Comparison of ENCODE assay signal across 25 mouse cellular contexts in the genomic region with DNA sequence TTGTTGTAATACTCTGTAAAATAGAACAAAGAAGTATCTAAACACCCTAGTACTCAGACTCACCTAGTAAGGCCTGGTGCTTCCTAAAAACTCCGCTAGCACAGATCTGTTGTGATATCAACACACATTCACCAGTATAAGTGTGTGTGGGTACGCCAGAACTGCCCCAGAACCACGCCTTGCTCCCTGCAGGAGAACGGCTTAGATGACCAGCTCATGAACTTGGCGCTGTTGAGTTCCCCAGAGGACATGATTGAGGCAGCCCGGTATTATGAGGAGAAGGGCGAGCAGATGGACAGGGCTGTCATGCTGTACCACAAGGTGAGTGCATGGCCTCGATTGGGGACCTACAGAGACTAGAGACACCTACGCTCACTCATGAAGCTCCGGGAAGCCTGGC. TPM values are rescaled to one million over a fixed set of nuclear protein-coding genes. Genes with fewer than 3 reads are reported as not detected.
DNase-seq lines count a peak whose midpoint lies in the region; ATAC-seq and TF ChIP-seq lines count a peak whose summit lies in the region.
"Had no signal": no experiment of that assay in that cellular context is flagged by ENCODE, and none has a peak within 500 bp of the region (broad histone marks: within the 10 kb centered on the region; RNA-seq: fewer than 3 reads in every experiment).

No protein-coding gene starts in this region.

- 0 out of 2 replicates have a peak overlapping the region, but pooled peaks have one; percentile 17 for H3K27ac ChIP-seq in heart, embryonic 10.5 days
- peak overlapping the region; percentile 34 for H3K27ac ChIP-seq in bone marrow, adult 2 months (ENCODE audit: control insufficient read depth, insufficient read depth, low read depth, low read length, poor library complexity)
- H3K27ac ChIP-seq in liver, embryonic 11.5 days (ENCODE audit: low read depth, low read length) = peak overlapping the region; percentile 99
- peak overlapping the region; percentile 98 for H3K27ac ChIP-seq in liver, embryonic 15.5 days (replicated peaks)
- H3K27ac ChIP-seq in hindbrain, embryonic 16.5 days (ENCODE audit: low read depth, low read length) = no peak overlapping the region
- H3K27ac ChIP-seq in midbrain, embryonic 15.5 days = no peak overlapping the region
- H3K27ac ChIP-seq: embryonic facial prominence, embryonic 13.5 days; forebrain, embryonic 10.5 days; gastrocnemius, adult 2 months; hindbrain, embryonic 10.5 days; hindbrain, embryonic 14.5 days had no signal

- no peak for DNase-seq in heart, embryonic 10.5 days (ENCODE audit: low spot score)
- DNase-seq in heart, postnatal 25 days (ENCODE audit: low spot score) = no peak
- DNase-seq in liver, embryonic 11.5 days (ENCODE audit: low spot score) = no peak
- no peak for DNase-seq in left cerebral cortex, adult 8-10 months (ENCODE audit: low spot score in 2 of 2)
- DNase-seq: adrenal gland, adult 8-10 months; adrenal gland, postnatal 36 days; B cell, adult 2 months; cerebellum, adult 11 months; cerebellum, adult 9-10 months; cerebellum, postnatal 36 days; gastrocnemius, adult 2 months; gastrocnemius, postnatal 25 days; heart, postnatal 14 days had no signal

- no peak overlapping the region for H3K4me3 ChIP-seq in heart, embryonic 10.5 days
- peak overlapping the region; percentile 60 for H3K4me3 ChIP-seq in bone marrow, adult 2 months (replicated peaks; ENCODE audit: control insufficient read depth, low read depth, low read length)
- H3K4me3 ChIP-seq in liver, embryonic 11.5 days (ENCODE audit: low read depth, low read length) = peak overlapping the region; percentile 59
- H3K4me3 ChIP-seq in liver, embryonic 15.5 days (replicated peaks) = peak overlapping the region; percentile 67
- no peak overlapping the region for H3K4me3 ChIP-seq in hindbrain, embryonic 16.5 days (ENCODE audit: low read length)
- H3K4me3 ChIP-seq in midbrain, embryonic 15.5 days = no peak overlapping the region
- H3K4me3 ChIP-seq: embryonic facial prominence, embryonic 13.5 days; forebrain, embryonic 10.5 days; gastrocnemius, adult 2 months; hindbrain, embryonic 10.5 days had no signal

- TF ChIP-seq POLR2A in bone marrow, adult 2 months (IDR thresholded peaks at IDR 0.05; ENCODE audit: borderline replicate concordance, control insufficient read depth, low read depth, low read length) = no peak

- intact Hi-C loops in heart, postnatal 25 days (cut with DNase I) = no loop called here

- no peaks in the 10 kb centered on the region for H3K27me3 ChIP-seq in heart, embryonic 10.5 days (ENCODE audit: insufficient read depth, poor library complexity, severe bottlenecking)
- H3K27me3 ChIP-seq in liver, embryonic 11.5 days (replicated peaks; ENCODE audit: control insufficient read depth, insufficient read depth, low read length) = no peaks in the 10 kb centered on the region
- no peaks in the 10 kb centered on the region for H3K27me3 ChIP-seq in liver, embryonic 15.5 days
- H3K27me3 ChIP-seq in hindbrain, embryonic 16.5 days (replicated peaks; ENCODE audit: control insufficient read depth, insufficient read depth, low read length) = no peaks in the 10 kb centered on the region
- H3K27me3 ChIP-seq in midbrain, embryonic 15.5 days (replicated peaks) = no peaks in the 10 kb centered on the region
- H3K27me3 ChIP-seq: embryonic facial prominence, embryonic 13.5 days had no signal

- H3K4me1 ChIP-seq in heart, embryonic 10.5 days = peaks cover 24% of the 10 kb centered on the region
- peaks cover 3% of the 10 kb centered on the region for H3K4me1 ChIP-seq in bone marrow, adult 2 months (ENCODE audit: control insufficient read depth, insufficient read depth, low read length)
- peaks cover 38% of the 10 kb centered on the region for H3K4me1 ChIP-seq in liver, embryonic 11.5 days (replicated peaks; ENCODE audit: control insufficient read depth, insufficient read depth, low read length)
- peaks cover 83% of the 10 kb centered on the region for H3K4me1 ChIP-seq in liver, embryonic 15.5 days (replicated peaks)
- no peaks in the 10 kb centered on the region for H3K4me1 ChIP-seq in hindbrain, embryonic 16.5 days (ENCODE audit: control insufficient read depth, insufficient read depth, low read depth, low read length)
- H3K4me1 ChIP-seq in midbrain, embryonic 15.5 days = no peaks in the 10 kb centered on the region
- H3K4me1 ChIP-seq: forebrain, embryonic 10.5 days; hindbrain, embryonic 10.5 days had no signal

- 90% methylated on average over 10 of the region's 10 CpGs for WGBS in heart, embryonic 10.5 days
- 85% methylated on average over 10 of the region's 10 CpGs for WGBS in bone marrow, adult 2 months
- WGBS in liver, embryonic 11.5 days = 84% methylated on average over 10 of the region's 10 CpGs
- 66% methylated on average over 10 of the region's 10 CpGs for WGBS in liver, embryonic 15.5 days (ENCODE audit: insufficient replicate concordance)
- WGBS in hindbrain, embryonic 16.5 days = 94% methylated on average over 10 of the region's 10 CpGs
- 94% methylated on average over 10 of the region's 10 CpGs for WGBS in midbrain, embryonic 15.5 days

- H3K4me2 ChIP-seq in liver, embryonic 11.5 days = peak overlapping the region; percentile 70
- H3K4me2 ChIP-seq in liver, embryonic 15.5 days = peak overlapping the region; percentile 71
- H3K4me2 ChIP-seq in hindbrain, embryonic 16.5 days (ENCODE audit: low read length) = no peak overlapping the region
- no peak overlapping the region for H3K4me2 ChIP-seq in midbrain, embryonic 15.5 days
- H3K4me2 ChIP-seq: embryonic facial prominence, embryonic 13.5 days; hindbrain, embryonic 14.5 days had no signal

- no peaks in the 10 kb centered on the region for H3K9me3 ChIP-seq in heart, embryonic 10.5 days
- no peaks in the 10 kb centered on the region for H3K9me3 ChIP-seq in liver, embryonic 11.5 days (ENCODE audit: control insufficient read depth, low read length)
- H3K9me3 ChIP-seq in liver, embryonic 15.5 days (replicated peaks) = no peaks in the 10 kb centered on the region
- H3K9me3 ChIP-seq in hindbrain, embryonic 16.5 days (ENCODE audit: control insufficient read depth, low read length) = no peaks in the 10 kb centered on the region
- no peaks in the 10 kb centered on the region for H3K9me3 ChIP-seq in midbrain, embryonic 15.5 days
- H3K9me3 ChIP-seq: embryonic facial prominence, embryonic 13.5 days; forebrain, embryonic 10.5 days; G1E; hindbrain, embryonic 10.5 days had no signal

- H3K36me3 ChIP-seq in heart, embryonic 10.5 days = peaks cover 23% of the 10 kb centered on the region
- H3K36me3 ChIP-seq in liver, embryonic 11.5 days (ENCODE audit: control insufficient read depth, insufficient read depth, low read length) = peaks cover 11% of the 10 kb centered on the region
- H3K36me3 ChIP-seq in liver, embryonic 15.5 days (replicated peaks) = peaks cover 54% of the 10 kb centered on the region
- H3K36me3 ChIP-seq in hindbrain, embryonic 16.5 days (ENCODE audit: control insufficient read depth, insufficient read depth, low read length) = peaks cover 13% of the 10 kb centered on the region
- H3K36me3 ChIP-seq in midbrain, embryonic 15.5 days (replicated peaks) = 0 out of 2 replicates have a peak, but pooled peaks cover 7% of the 10 kb centered on the region

- TF ChIP-seq CTCF in bone marrow, adult 2 months (IDR thresholded peaks at IDR 0.05; ENCODE audit: control insufficient read depth, insufficient read depth, low read length) = no peak

- ATAC-seq in liver, embryonic 11.5 days (replicated peaks; ENCODE audit: low FRiP score) = no peak
- no peak for ATAC-seq in liver, embryonic 15.5 days (ENCODE audit: insufficient read depth)
- ATAC-seq in hindbrain, embryonic 16.5 days = no peak
- no peak for ATAC-seq in midbrain, embryonic 15.5 days (replicated peaks)
- ATAC-seq: CD4-positive, CD25-positive, alpha-beta regulatory T cell, adult 4 months; forebrain, embryonic 14.5 days had no signal

- peak overlapping the region; percentile 82 for H3K9ac ChIP-seq in liver, embryonic 11.5 days (ENCODE audit: low read depth, low read length)
- peak overlapping the region; percentile 82 for H3K9ac ChIP-seq in liver, embryonic 15.5 days
- no peak overlapping the region for H3K9ac ChIP-seq in hindbrain, embryonic 16.5 days (ENCODE audit: low read depth, low read length)
- no peak overlapping the region for H3K9ac ChIP-seq in midbrain, embryonic 15.5 days
- H3K9ac ChIP-seq: embryonic facial prominence, embryonic 13.5 days; hindbrain, embryonic 14.5 days had no signal

RNA-seq across cellular contexts. Expression of a gene that starts 7.1 kb away (rescaled TPM):
- 12.2 and 15.9 TPM in 2 replicates for polyA plus RNA-seq in heart, embryonic 10.5 days (2016; fragmentation: Nextera tagmentation; extraction: Ambion mirVana)
- 10 to 100 TPM; 34.5 to 41.7 TPM for total RNA-seq in heart, postnatal 25 days (2021)
- polyA plus RNA-seq in bone marrow, adult 2 months (2011; ENCODE audit: insufficient read depth, insufficient read length, low replicate concordance, missing spikeins) = 2.5 and 4.6 TPM in 2 replicates
- 8.5 and 10.1 TPM in 2 replicates for polyA plus RNA-seq in liver, embryonic 11.5 days (2014; fragmentation: Nextera tagmentation; extraction: Ambion mirVana)
- 5.6 and 6.5 TPM in 2 replicates for polyA plus RNA-seq in liver, embryonic 15.5 days (2015; fragmentation: Nextera tagmentation; extraction: Ambion mirVana)
- polyA plus RNA-seq in hindbrain, embryonic 16.5 days (2015; fragmentation: Nextera tagmentation; extraction: Ambion mirVana) = 13.8 and 14.1 TPM in 2 replicates
- total RNA-seq in left cerebral cortex, adult 8-10 months (2022) = 10 to 100 TPM in 3 of 4 experiments, 1 to 10 TPM in 1; 7.5 to 11.2 (median 10.6) TPM
- polyA plus RNA-seq in midbrain, embryonic 15.5 days (2015; fragmentation: Nextera tagmentation; extraction: Ambion mirVana) = 12.6 and 13.0 TPM in 2 replicates
- total RNA-seq: granulocyte monocyte progenitor cell, adult 5-6 weeks had no signal
- polyA plus RNA-seq: G1E had no signal

RNA-seq across cellular contexts. Expression of a gene that starts 25.3 kb away (rescaled TPM):
- polyA plus RNA-seq in heart, embryonic 10.5 days (2016; fragmentation: Nextera tagmentation; extraction: Ambion mirVana) = 35.2 and 45.2 TPM in 2 replicates
- 10 to 100 TPM; 10.8 to 12.2 TPM for total RNA-seq in heart, postnatal 25 days (2021)
- polyA plus RNA-seq in bone marrow, adult 2 months (2011; ENCODE audit: insufficient read depth, insufficient read length, low replicate concordance, missing spikeins) = 19.5 and 30.4 TPM in 2 replicates
- polyA plus RNA-seq in liver, embryonic 11.5 days (2014; fragmentation: Nextera tagmentation; extraction: Ambion mirVana) = 46.2 and 49.6 TPM in 2 replicates
- polyA plus RNA-seq in liver, embryonic 15.5 days (2015; fragmentation: Nextera tagmentation; extraction: Ambion mirVana) = 14.3 and 17.4 TPM in 2 replicates
- polyA plus RNA-seq in hindbrain, embryonic 16.5 days (2015; fragmentation: Nextera tagmentation; extraction: Ambion mirVana) = 54.6 and 60.8 TPM in 2 replicates
- total RNA-seq in left cerebral cortex, adult 8-10 months (2022) = 10 to 100 TPM; 22.6 to 34.6 (median 28.6) TPM
- polyA plus RNA-seq in midbrain, embryonic 15.5 days (2015; fragmentation: Nextera tagmentation; extraction: Ambion mirVana) = 57.8 and 67.0 TPM in 2 replicates

RNA-seq across cellular contexts. Expression of a gene that starts 30.1 kb away (rescaled TPM):
- polyA plus RNA-seq in heart, embryonic 10.5 days (2016; fragmentation: Nextera tagmentation; extraction: Ambion mirVana) = 0.08 and 0.15 TPM in 2 replicates
- total RNA-seq in heart, postnatal 25 days (2021) = 1 to 10 TPM; 3.7 to 6.7 TPM
- 1.4 TPM in 1 of 2 replicates, not detected in the other for polyA plus RNA-seq in bone marrow, adult 2 months (2011; ENCODE audit: insufficient read depth, insufficient read length, low replicate concordance, missing spikeins)
- not detected in 2 replicates for polyA plus RNA-seq in liver, embryonic 11.5 days (2014; fragmentation: Nextera tagmentation; extraction: Ambion mirVana)
- polyA plus RNA-seq in liver, embryonic 15.5 days (2015; fragmentation: Nextera tagmentation; extraction: Ambion mirVana) = 0.06 and 0.10 TPM in 2 replicates
- 0.49 TPM in 1 of 2 replicates, not detected in the other for polyA plus RNA-seq in hindbrain, embryonic 16.5 days (2015; fragmentation: Nextera tagmentation; extraction: Ambion mirVana)
- under 1 TPM; 0.65 to 0.96 (median 0.75) TPM for total RNA-seq in left cerebral cortex, adult 8-10 months (2022)
- not detected in 2 replicates for polyA plus RNA-seq in midbrain, embryonic 15.5 days (2015; fragmentation: Nextera tagmentation; extraction: Ambion mirVana)
- total RNA-seq: adrenal gland, adult 8-10 months; adrenal gland, postnatal 36 days; granulocyte monocyte progenitor cell, adult 5-6 weeks had no signal
- polyA plus RNA-seq: CD4-positive, CD25-positive, alpha-beta regulatory T cell, adult 4 months; G1E; hindbrain, embryonic 10.5 days; hindbrain, embryonic 14.5 days had no signal

RNA-seq across cellular contexts. Expression of a gene that starts 42.7 kb away (rescaled TPM):
- polyA plus RNA-seq in heart, embryonic 10.5 days (2016; fragmentation: Nextera tagmentation; extraction: Ambion mirVana) = 20.5 and 21.7 TPM in 2 replicates
- total RNA-seq in heart, postnatal 25 days (2021) = 10 to 100 TPM; 25.5 to 27.5 TPM
- polyA plus RNA-seq in bone marrow, adult 2 months (2011; ENCODE audit: insufficient read depth, insufficient read length, low replicate concordance, missing spikeins) = 17.0 and 21.9 TPM in 2 replicates
- polyA plus RNA-seq in liver, embryonic 11.5 days (2014; fragmentation: Nextera tagmentation; extraction: Ambion mirVana) = 18.7 and 19.7 TPM in 2 replicates
- polyA plus RNA-seq in liver, embryonic 15.5 days (2015; fragmentation: Nextera tagmentation; extraction: Ambion mirVana) = 10.7 TPM in 2 replicates
- 28.9 and 34.3 TPM in 2 replicates for polyA plus RNA-seq in hindbrain, embryonic 16.5 days (2015; fragmentation: Nextera tagmentation; extraction: Ambion mirVana)
- total RNA-seq in left cerebral cortex, adult 8-10 months (2022) = 10 to 100 TPM; 50.0 to 54.5 (median 51.1) TPM
- 35.0 and 36.3 TPM in 2 replicates for polyA plus RNA-seq in midbrain, embryonic 15.5 days (2015; fragmentation: Nextera tagmentation; extraction: Ambion mirVana)

Comparison
In these comparisons a context has a peak if more than half of its experiments do, and no peak if none do; other contexts are left out.
1. H3K27ac ChIP-seq: peak in heart, embryonic 10.5 days (single experiment), bone marrow, adult 2 months (single experiment), liver, embryonic 11.5 days (single experiment) and liver, embryonic 15.5 days (single experiment); none in hindbrain, embryonic 16.5 days (single experiment) and midbrain, embryonic 15.5 days (single experiment).
2. H3K4me3 ChIP-seq: peak in bone marrow, adult 2 months (single experiment), liver, embryonic 11.5 days (single experiment) and liver, embryonic 15.5 days (single experiment); none in heart, embryonic 10.5 days (single experiment), hindbrain, embryonic 16.5 days (single experiment) and midbrain, embryonic 15.5 days (single experiment).
3. H3K4me2 ChIP-seq: peak in liver, embryonic 11.5 days (single experiment) and liver, embryonic 15.5 days (single experiment); none in hindbrain, embryonic 16.5 days (single experiment) and midbrain, embryonic 15.5 days (single experiment).
4. H3K9ac ChIP-seq: peak in liver, embryonic 11.5 days (single experiment) and liver, embryonic 15.5 days (single experiment); none in hindbrain, embryonic 16.5 days (single experiment) and midbrain, embryonic 15.5 days (single experiment).